Mouse (Mus musculus) cerebellum, postnatal 4 days (tissue): ENCODE results near the gene Sncg.
"Not testable (repeated sequence)": the region's sequence is repeated elsewhere in the genome, so short reads cannot be mapped to it uniquely, and the experiment has no call there.

ENCODE experiments used
- DNase-seq, 2 experiments: peaks; one replicate each; pipeline ENCODE4 v3.0.0; 2022; ENCODE audit warnings: low spot score in 2 of 2, mixed read lengths in 1 of 2

The Sncg gene

GRCm38 (mm10) chr14:34370921-34371320, 3.7 kb downstream of the Sncg start:
- DNase-seq, result no peak

- DNase-seq, result no peak
Measured at GRCm38 (mm10) chr14:34370203-34370602, 4.4 kb downstream of the Sncg start.

GRCm38 (mm10) chr14:34365147-34365507, 9.5 kb downstream of the Sncg start:
- no peak for DNase-seq

GRCm38 (mm10) chr14:34364254-34365146, 10.1 kb downstream of the Sncg start:
- not testable (repeated sequence) for DNase-seq

GRCm38 (mm10) chr14:34363490-34364253, 10.9 kb downstream of the Sncg start:
- DNase-seq, result peak in 1 of 2 experiments; percentile 46

- DNase-seq, result peak in 1 of 2 experiments; percentile 59
Measured at GRCm38 (mm10) chr14:34362726-34363445, 11.7 kb downstream of the Sncg start.

- no peak for DNase-seq
Measured at GRCm38 (mm10) chr14:34362135-34362534, 12.5 kb downstream of the Sncg start.

- DNase-seq, result no peak
Measured at GRCm38 (mm10) chr14:34360251-34360650, 14.3 kb downstream of the Sncg start.

GRCm38 (mm10) chr14:34359676-34360244, 14.8 kb downstream of the Sncg start:
- no peak for DNase-seq

GRCm38 (mm10) chr14:34357671-34358455, 16.7 kb downstream of the Sncg start:
- no peak for DNase-seq

GRCm38 (mm10) chr14:34355301-34355700, 19.3 kb downstream of the Sncg start, which contains the start of gene Fam25c:
Gene Fam25c (minus strand): TSS chr14:34355433.
- DNase-seq, result no peak

GRCm38 (mm10) chr14:34354456-34354855, 20.1 kb downstream of the Sncg start:
- DNase-seq, result no peak

- no peak for DNase-seq
Measured at GRCm38 (mm10) chr14:34353326-34353725, 21.3 kb downstream of the Sncg start.

- DNase-seq, result no peak
Measured at GRCm38 (mm10) chr14:34352523-34352922, 22.1 kb downstream of the Sncg start.

GRCm38 (mm10) chr14:34351660-34352059, 22.9 kb downstream of the Sncg start:
- no peak for DNase-seq

- DNase-seq, result no peak
Measured at GRCm38 (mm10) chr14:34349007-34349406, 25.6 kb downstream of the Sncg start.

- no peak for DNase-seq
Measured at GRCm38 (mm10) chr14:34348301-34348700, 26.3 kb downstream of the Sncg start.

GRCm38 (mm10) chr14:34347084-34347483, 27.5 kb downstream of the Sncg start:
- no peak for DNase-seq

- no peak for DNase-seq
Measured at GRCm38 (mm10) chr14:34345771-34346566, 28.6 kb downstream of the Sncg start.

GRCm38 (mm10) chr14:34344361-34344760, 30.2 kb downstream of the Sncg start:
- no peak for DNase-seq
